Mouse (Mus musculus) T-helper 17 cell (primary cell): ENCODE results near the gene Cyb561d2.
"Not testable (repeated sequence)": the region's sequence is repeated elsewhere in the genome, so short reads cannot be mapped to it uniquely, and the experiment has no call there.

Source experiments
- in situ Hi-C, 2 experiments: fragments of 300-600 bp; cut with MboI, MseI; formaldehyde crosslinking; loops; 1 replicate in 1 of 2; 2 replicates in 1 of 2; pipeline ENCODE4 v1.15.1; 2025; ENCODE audit warnings: high pct_unique_total_duplicates in 2 of 2

Gene Cyb561d2

DNA sequence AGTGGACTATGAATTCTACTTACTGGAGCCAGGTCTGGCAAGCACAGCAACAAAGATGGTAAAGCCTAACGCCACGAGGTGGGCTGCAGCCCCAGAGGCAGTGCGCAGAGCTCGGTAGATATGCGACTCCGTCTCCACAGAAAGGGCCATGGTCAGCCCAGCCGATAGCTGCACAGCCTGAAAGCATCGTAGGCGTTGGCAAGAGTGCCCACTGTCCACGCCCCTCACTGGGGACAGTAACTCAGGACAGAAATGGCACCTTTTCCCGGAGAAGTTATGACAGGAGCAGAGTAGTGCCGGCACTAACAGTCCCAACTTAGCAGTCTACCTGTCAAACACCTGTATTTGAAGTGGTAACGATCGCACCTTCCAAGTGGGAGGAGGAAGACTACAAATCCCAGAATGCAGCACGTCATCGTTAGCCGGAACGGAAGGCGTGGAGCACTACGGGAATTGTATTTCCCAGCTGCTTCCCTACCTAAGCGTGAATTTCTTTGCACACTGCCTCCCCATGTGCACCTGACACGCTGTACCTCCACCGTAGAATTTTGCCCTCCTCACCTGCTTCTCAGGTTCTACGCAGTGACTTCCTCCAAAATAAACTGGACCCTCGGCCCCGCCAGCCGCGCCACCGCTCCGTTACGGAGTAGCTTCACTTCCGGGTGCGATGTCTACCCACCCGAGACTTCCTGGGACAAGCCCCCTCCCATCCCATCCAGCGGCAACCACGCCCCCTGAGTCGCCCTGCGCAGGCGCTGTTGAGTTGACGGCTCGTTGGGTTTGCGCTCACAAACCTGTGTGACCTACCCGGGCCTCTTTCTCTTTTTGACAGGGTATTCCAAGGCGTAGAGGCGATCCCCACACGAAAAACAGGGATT is at the start of gene Cyb561d2, which contains the start of gene Nprl2:
Gene Cyb561d2 (minus strand): TSS at position 720 of the 878 bp plus-strand sequence.
Gene Nprl2 (plus strand): TSS at position 753 of the 878 bp plus-strand sequence.
- in situ Hi-C loops = loop anchor here (25.0 kb wide), 2 partner anchors 1354 to 1546 kb away; partner anchors contain the start of genes Ccdc51 (in 1 of the 2), Plxnb1 (in 1 of the 2), Ppm1m (in 1 of the 2) and Tma7 (in 1 of the 2)

DNA sequence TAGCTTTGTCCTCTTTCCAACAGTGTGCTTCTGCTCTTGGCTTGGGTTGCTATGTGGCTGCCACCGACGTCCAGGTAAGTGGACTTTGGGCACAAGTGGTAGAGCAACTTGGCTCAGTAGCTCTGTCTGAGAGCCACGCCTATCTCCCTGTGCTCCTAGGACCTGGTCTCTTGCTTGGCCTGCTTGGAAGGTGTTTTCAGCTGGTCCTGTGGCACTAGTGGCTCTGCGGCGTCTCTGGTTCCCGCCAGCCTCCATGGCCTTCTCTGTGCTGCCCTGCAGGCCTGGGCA is 48.7 kb upstream of the Cyb561d2 start:
- in situ Hi-C loops = no loop called here

DNA sequence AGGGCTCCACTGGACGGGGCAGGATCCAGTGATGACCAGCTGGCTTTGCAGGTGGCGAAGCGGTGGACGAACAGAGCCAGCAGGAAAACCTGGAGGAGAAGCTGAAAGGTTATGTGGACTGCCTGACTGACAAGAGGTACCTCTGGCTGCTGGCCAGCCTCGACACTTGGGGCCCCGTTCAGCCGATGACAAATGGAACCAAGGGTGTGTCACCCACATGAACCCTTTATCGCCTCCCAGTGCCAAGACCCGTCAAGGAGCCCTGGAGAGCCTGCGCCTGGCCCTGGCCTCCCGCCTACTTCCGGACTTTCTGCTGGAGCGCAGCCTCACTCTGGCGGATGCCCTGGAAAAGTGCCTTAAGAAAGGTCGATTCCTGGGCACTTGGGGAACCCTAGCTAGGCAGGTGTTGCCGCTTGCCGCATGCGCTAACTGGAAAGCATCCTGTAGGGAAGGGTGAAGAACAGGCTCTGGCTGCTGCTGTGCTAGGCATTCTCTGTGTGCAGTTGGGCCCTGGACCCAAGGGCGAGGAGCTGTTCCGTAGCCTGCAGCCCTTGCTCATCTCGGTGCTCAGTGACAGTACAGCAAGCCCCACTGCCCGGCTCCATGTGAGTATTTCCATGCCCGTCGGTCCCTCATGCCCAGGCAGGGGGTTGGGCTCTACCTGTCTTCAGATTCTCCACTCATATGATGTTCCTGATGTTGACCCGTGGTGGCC is 48.2 kb upstream of the Cyb561d2 start:
- in situ Hi-C loops = no loop called here

DNA sequence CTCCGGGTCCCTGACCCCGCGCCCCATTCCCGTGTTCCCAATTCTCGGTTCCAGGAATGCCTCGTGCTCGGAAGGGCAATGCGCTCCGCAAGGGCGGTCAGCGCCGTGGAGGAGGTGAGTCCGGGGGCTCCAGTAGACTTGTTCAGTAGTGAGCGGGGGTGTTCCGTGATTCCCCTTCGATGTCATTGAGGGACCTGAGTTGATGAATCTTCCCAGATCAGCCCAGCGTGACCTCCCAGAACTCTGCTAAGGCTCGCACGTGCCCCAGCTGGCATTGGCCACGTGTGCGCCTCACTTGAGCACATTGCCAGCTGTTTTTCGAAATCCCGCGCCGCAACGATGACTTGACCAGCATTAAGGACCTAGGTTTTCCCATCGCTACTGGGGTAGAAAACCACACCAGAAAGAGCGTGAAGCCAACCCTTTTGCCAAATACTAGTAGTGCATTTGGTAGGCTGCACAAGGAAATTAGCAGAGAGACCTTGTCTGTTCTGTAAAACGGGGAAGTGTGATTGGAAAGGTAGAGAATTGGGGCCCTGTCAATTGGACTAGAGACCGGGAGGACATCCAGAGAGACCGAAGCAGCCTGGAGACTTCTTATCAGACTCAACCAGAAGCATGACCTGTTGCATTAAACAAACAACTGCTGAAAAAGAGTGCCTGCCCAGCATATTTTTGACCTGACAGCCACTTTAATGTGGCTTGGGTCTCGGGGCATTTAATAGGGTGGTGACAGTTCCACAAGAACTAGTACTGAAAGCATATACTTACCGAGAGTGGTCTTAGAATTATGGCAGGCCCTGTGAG is 46.0 kb upstream of the Cyb561d2 start:
- in situ Hi-C loops = no loop called here

DNA sequence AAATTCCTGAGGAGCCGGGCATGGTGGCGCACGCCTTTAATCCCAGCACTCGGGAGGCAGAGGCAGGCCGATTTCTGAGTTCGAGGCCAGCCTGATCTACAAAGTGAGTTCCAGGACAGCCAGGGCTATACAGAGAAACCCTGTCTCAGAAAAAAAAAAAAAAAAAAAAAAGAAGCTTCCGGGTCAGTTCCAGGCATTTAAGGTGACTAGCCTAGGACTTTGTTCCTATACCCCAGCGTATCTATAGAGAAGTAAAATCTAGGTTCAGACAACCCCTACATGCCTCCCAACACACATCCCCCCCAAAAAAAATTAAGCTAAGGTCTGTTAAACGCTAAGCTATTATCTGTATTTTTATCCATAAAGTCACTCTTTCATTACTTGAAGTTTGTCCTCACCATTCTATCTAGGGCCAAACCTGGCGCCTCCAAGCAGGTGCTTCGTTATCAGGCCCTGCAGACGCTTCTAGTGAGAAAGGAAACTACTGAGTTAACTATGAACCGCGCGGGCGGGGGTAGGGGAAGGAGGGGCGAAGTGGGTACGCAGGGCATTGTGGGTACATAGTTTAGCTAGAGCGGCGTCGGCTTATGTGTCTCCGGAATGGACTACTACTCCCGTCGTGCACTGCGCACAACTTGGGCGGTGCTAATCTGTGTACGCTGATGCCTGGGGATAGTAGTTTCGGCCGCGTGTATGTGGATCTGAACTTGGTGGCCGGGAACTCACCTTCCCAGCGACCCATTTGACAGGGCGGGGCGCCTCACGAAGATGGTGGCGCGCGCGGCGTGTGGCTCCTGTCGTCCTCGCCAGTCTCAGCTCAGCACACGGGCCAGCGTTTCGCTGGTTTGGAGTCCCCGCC is 45.2 kb upstream of the Cyb561d2 start, which contains the start of gene Ifrd2:
Gene Ifrd2 (plus strand): TSS at position 669 of the 859 bp plus-strand sequence.
- in situ Hi-C loops = no loop called here

DNA sequence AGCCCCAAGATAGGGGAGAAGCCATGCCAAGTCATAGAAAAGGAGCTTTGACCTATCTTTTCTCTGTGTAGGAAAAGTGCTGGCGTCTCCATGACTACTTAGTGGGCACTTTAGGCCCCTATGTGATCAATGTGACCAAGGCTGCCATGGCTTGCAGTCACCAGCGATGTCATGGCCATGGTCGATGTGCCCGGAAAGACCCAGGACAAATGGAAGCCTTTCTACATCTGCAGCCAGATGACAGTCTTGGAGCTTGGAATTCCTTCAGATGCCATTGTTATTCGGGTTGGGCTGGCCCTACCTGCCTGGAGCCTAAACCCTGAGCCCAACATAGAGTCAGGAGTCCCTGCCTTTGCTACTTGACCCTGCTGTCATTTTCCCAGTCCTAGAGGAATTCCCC is 44.5 kb upstream of the Cyb561d2 start:
- in situ Hi-C loops = no loop called here

DNA sequence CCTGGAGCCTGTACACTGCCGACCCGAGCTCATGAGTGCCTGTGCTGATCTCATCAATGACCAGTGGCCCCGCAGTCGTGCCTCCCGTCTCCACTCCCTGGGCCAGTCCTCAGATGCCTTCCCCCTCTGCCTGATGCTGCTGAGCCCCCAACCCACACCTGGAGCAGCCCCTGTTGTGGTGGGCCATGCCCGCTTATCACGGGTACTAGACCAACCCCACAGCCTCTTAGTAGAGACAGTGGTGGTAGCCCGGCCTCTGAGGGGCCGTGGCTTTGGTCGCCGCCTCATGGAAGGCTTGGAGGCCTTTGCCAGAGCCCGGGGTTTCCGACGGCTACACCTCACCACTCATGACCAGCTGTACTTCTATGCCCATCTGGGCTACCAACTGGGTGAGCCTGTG is 41.2 kb upstream of the Cyb561d2 start:
- in situ Hi-C loops = no loop called here

DNA sequence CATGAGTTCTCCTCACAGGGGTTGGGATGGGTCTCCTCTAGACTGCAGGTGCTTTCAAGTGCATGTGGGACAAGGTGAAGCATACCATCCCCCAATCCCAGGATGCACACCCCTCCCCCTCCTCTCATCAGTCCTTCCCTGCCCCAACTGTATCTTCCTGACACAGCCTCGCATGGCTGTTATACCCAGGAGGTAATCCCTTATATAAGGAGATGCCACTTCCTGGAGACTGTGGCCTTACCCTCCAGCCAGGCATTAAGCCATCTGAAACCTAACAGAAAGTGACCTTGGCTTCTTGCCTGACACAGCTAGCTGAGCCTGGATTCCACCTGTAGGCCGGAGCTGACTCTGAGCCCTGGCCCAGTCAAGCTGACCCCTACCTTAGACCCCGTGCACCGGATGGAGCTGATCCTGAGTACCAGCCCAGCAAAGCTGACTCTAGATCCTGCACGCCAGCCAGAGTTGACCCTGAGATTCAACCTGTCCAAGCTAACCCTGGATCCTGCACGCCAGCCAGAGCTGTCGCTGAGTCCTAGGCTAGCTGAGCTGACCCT is 40.6 kb upstream of the Cyb561d2 start:
- in situ Hi-C loops = no loop called here

DNA sequence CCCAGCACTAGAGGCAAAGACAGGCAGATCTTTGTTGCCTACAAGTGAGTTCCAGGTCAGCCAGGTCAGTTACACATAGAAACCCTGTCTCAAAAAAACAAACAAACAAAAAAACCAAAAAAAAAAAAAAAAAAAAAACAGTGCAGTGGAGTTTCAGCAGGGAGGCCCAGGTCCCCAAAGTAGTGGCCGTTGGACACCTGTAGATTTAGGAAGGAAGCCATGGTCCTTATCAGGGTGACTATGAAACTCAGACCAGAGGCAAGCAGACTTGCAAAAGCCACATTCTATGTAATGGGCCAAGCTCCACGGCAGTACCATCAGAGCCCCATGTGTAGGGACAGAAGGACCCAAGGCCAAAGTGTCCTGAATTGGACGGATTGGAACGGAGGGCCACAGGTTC is 39.6 kb upstream of the Cyb561d2 start:
- in situ Hi-C loops = no loop called here

DNA sequence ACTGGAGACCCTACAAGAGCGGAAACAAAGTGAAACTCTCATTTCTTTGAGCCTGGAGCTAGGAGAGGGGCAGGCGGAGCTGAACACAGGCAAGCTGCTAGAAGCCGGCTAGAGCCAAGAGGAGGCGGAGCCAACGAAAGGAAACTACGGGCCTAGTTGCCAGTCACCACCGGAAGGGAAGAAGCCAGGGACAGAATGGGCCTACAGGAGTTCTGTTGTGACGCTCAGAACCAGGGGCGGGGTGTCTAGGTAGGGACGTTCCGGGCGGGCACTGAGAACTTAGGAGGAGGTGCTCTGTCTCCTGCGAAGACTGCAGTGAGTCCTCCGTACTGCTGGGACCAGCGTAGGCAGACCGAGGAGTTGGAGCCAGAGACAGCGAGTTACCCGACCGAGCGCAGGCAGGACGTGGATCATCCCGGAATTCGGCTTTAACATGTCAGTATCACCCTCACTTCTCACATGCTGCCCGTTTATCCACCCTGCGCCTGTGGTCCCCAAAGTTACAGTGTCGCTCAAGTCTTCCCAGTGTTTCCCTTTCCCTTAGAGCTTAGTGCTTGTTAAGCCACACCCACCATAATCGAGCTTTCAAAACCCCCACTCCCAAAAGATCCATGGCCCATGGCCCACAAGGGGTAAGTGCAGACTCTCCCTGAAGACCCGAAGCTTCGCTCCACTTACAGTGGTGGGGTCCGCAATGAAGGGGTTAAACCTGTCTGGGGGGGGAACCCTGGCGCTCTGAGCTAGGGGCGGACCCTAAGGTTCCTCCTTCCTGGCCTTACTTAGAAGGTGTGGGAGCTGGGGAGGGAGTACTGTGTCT is 38.7 kb upstream of the Cyb561d2 start, which contains the start of gene Hyal3:
Gene Hyal3 (plus strand): TSS at position 318 of the 817 bp plus-strand sequence.
- in situ Hi-C loops = no loop called here

DNA sequence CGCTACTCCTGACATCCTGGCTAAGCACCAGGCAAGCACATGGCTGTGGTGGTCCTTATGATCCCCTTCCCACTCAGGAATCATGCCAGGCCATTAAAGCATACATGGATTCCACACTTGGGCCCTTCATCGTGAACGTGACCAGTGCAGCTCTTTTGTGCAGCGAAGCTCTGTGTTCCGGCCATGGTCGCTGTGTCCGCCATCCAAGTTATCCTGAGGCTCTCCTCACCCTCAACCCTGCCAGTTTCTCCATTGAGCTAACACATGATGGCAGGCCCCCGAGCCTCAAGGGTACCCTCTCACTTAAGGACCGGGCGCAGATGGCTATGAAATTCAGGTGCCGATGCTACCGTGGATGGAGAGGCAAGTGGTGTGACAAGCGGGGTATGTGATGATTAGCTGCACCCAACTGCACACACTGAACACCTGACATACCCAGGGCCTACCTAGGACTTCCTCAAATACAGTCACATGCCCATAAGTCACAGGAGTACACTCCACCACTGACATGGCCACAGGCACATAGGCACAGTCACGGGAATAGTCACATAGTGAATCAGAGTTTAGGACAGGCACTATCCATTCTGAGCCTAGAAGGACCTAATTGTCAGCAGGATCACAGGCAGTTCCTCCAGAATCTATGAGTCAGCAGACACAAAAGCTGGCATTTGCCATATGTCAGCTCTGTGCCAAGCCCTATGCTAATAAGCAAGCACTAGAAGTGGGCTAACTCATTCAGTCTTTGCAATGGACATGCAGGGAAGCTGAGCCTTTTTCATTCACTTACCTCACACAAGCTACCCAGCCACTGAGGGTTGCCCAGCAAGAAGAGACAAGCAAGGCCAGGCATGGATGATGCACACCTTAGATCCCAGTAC is 37.3 kb upstream of the Cyb561d2 start:
- in situ Hi-C loops = no loop called here

DNA sequence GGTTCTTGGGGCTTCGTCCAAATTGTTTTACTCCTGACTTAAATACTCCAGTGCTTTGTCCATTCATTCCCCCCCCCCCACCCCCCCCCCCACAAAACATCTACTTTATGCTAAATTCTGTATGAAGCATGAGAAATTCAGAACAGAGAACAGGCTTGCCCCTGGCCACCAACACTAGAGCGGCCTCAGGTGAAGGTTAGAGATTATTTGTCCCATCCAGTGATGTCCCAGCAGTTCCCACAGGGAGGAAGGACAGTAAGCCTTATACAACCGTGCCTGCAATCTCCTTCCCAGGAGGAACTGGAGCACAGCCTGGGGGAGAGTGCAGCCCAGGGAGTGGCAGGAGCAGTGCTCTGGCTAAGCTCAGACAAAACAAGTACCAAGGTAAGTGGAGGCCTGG is 36.6 kb upstream of the Cyb561d2 start, which contains the start of gene Naa80:
Gene Naa80 (plus strand): TSS at position 301 of the 400 bp plus-strand sequence.
- in situ Hi-C loops = no loop called here

DNA sequence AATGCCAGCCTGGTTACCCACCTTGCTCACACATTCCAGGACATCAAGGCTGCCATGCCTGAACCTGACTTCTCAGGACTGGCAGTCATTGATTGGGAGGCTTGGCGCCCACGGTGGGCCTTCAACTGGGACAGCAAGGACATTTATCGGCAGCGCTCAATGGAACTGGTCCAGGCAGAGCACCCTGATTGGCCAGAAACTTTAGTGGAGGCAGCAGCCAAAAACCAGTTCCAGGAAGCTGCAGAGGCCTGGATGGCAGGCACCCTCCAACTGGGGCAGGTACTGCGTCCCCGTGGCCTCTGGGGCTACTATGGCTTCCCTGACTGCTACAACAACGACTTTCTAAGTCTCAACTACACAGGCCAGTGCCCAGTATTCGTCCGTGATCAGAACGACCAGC is 35.9 kb upstream of the Cyb561d2 start:
- in situ Hi-C loops = no loop called here

DNA sequence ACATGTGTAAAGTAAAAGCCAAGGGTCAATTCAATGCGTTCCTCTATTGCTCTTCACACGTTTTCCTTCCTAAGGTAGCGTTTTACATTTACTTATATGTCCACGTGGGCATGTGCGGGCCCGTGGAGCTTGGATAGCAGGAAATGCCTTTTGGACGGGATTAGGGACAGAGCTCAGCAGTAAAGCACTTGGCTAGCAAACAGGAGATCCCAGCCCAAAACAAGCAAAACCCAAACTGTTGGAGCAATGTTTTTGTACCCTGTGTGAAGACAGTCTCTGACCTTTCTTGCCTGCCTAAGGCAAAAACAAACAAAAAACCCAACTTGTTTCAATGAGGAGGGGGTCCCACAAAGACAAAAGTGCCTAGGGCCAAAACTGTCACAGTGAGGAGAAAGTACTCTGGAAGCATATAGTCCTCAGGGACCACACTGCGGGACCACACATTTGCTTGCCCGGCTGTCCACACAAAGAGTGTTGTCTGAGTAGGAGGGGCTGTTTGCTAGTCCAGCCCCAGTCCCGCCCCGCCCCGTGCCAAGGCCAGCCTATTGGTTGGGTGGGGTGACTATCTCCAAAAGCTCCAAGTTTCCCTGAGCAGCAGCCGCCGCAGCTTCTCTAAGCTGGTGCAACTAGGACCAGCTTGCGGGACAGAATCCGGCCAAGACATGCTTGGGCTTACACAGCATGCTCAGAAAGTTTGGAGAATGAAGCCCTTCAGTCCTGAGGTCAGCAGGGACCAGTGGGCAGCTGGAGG is 34.5 kb upstream of the Cyb561d2 start, which contains the start of gene Hyal1:
Gene Hyal1 (plus strand): TSS at position 571 of the 751 bp plus-strand sequence.
- in situ Hi-C loops = no loop called here

DNA sequence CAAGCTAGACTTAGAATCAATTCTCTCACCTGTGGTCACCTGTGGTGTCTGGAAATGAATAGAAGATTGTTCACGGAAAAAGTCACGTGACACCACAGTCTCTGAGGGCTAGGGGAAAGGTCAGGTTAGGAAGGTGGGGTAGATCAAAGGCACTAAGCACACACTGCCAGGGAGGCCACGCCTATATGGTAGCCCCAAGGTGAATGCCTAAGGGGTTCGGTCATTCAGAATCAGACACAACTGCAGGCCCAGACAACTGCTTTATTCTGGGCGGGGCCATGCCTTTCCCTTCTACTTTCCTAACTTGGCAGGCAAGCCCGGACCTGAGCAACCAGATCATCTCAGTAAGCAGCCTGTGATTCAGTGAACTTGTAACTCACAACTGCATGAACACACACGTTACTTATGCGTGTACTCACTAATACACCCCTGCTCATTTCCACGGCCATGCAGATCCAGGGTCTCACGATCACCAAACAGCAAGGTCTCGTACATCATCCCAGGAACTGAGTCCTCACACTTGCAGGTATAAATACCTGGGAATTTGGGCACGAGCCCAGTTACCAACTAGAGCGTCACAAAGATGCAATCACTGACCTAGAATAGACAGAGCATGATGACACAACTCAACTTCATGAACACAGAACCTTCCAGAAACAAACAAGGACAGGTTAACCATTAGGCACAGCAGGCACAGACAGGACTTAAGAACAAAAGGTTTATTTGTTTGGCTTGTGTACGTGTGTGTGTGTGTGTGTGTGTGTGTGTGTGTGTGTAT is 33.8 kb upstream of the Cyb561d2 start:
- in situ Hi-C loops = no loop called here

DNA sequence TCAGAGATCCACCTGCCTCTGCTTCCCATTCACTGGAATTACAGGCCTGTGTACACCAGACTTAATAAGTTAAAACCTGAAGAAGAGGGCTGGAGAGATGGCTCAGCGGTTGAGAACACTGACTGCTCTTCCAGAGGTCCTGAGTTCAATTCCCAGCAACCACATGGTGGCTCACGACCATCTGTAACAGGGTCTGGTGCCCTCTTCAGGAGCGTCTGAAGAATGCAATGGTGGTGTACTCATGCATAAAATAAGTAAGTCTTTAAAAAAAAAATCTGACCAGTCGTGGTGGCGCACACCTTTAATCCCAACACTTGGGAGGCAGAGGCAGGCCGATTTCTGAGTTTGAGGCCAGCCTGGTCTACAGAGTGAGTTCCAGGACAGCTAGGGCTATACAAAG is 31.8 kb upstream of the Cyb561d2 start:
- in situ Hi-C loops = not testable (repeated sequence)

DNA sequence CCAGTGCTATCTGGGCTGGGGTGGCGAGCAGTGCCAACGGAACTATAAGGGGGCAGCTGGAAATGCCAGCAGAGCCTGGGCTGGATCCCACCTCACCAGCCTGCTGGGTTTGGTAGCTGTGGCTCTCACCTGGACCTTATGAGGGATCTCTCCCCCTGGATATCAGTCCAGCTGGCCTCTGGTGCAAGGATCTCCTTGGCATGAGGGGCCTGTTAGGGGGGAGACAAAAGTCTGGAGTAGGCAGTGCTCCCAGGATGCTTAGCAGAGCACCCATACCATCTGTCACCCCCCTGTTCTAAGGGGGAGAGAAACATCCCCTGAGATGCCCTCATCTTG is 30.3 kb upstream of the Cyb561d2 start:
- in situ Hi-C loops = no loop called here
